ENCODE assay signal across 11 mouse cellular contexts in genomic region chr3:22144255-22144654, GRCm38 (mm10).
DNase-seq lines count a peak whose midpoint lies in the region; ATAC-seq and TF ChIP-seq lines count a peak whose summit lies in the region.
"Had no signal": no experiment of that assay in that cellular context is flagged by ENCODE, and none has a peak within 500 bp of the region (broad histone marks: within the 10 kb centered on the region; RNA-seq: fewer than 3 reads in every experiment).

No protein-coding gene starts in this region.

- H3K9ac ChIP-seq in midbrain, postnatal 0 days (replicated peaks; ENCODE audit: low read length, poor library complexity, severe bottlenecking) = no peak overlapping the region
- H3K9ac ChIP-seq in midbrain, embryonic 13.5 days (replicated peaks) = no peak overlapping the region
- H3K9ac ChIP-seq: embryonic facial prominence, embryonic 12.5 days; hindbrain, embryonic 12.5 days; midbrain, embryonic 12.5 days had no signal

- TF ChIP-seq CTCF in midbrain, postnatal 0 days (IDR thresholded peaks at IDR 0.05) = peak; percentile 59
- TF ChIP-seq CTCF in small intestine, adult 2 months (IDR thresholded peaks at IDR 0.05; ENCODE audit: extremely low read depth, insufficient read length, insufficient replicate concordance, low read depth, low read length) = peak; percentile 28; the same call in 1 of the 2 replicates

- H3K27ac ChIP-seq in midbrain, postnatal 0 days (ENCODE audit: low read depth, low read length) = no peak overlapping the region
- no peak overlapping the region for H3K27ac ChIP-seq in midbrain, embryonic 13.5 days
- no peak overlapping the region for H3K27ac ChIP-seq in small intestine, adult 2 months (ENCODE audit: insufficient read depth, low read depth, low read length)
- H3K27ac ChIP-seq: embryonic facial prominence, embryonic 12.5 days; hindbrain, embryonic 12.5 days; midbrain, embryonic 12.5 days had no signal

- H3K9me3 ChIP-seq in midbrain, postnatal 0 days (ENCODE audit: low read length) = no peaks in the 10 kb centered on the region
- H3K9me3 ChIP-seq in midbrain, embryonic 13.5 days = no peaks in the 10 kb centered on the region
- H3K9me3 ChIP-seq: embryonic facial prominence, embryonic 12.5 days; hindbrain, embryonic 12.5 days; midbrain, embryonic 12.5 days had no signal

- no peak for TF ChIP-seq POLR2A in small intestine, adult 2 months (IDR thresholded peaks at IDR 0.05; ENCODE audit: low read depth, low read length)

- no peaks in the 10 kb centered on the region for H3K36me3 ChIP-seq in midbrain, postnatal 0 days (ENCODE audit: insufficient read depth, low read length)
- H3K36me3 ChIP-seq in midbrain, embryonic 13.5 days = no peaks in the 10 kb centered on the region
- no peaks in the 10 kb centered on the region for H3K36me3 ChIP-seq in small intestine, adult 2 months (ENCODE audit: control insufficient read depth, insufficient read depth, low read length)
- H3K36me3 ChIP-seq: embryonic facial prominence, embryonic 12.5 days; hindbrain, embryonic 12.5 days; midbrain, embryonic 12.5 days had no signal

- H3K4me3 ChIP-seq in midbrain, postnatal 0 days (ENCODE audit: low read depth, low read length) = no peak overlapping the region
- no peak overlapping the region for H3K4me3 ChIP-seq in midbrain, embryonic 13.5 days (replicated peaks)
- H3K4me3 ChIP-seq in small intestine, adult 2 months (ENCODE audit: low read depth, low read length) = no peak overlapping the region
- H3K4me3 ChIP-seq: embryonic facial prominence, embryonic 12.5 days; hindbrain, embryonic 12.5 days; midbrain, embryonic 12.5 days had no signal

- WGBS in midbrain, postnatal 0 days = 96% methylated on average over 2 of the region's 2 CpGs
- 96% methylated on average over 2 of the region's 2 CpGs for WGBS in midbrain, embryonic 13.5 days
- WGBS in small intestine, adult 2 months = 84% methylated on average over 2 of the region's 2 CpGs

- peaks cover 3% of the 10 kb centered on the region for H3K4me1 ChIP-seq in midbrain, postnatal 0 days (ENCODE audit: insufficient read depth, low read length)
- peaks cover 11% of the 10 kb centered on the region for H3K4me1 ChIP-seq in midbrain, embryonic 13.5 days (replicated peaks)
- peaks cover 7% of the 10 kb centered on the region; the same call in 1 of the 2 replicates for H3K4me1 ChIP-seq in small intestine, adult 2 months (ENCODE audit: control insufficient read depth, insufficient read depth, insufficient read length, low read length)
- H3K4me1 ChIP-seq: embryonic facial prominence, embryonic 12.5 days had no signal

- peak; percentile 26 for DNase-seq in heart, postnatal 4 days
- DNase-seq in heart, adult 9 months (ENCODE audit: low spot score in 2 of 2) = no peak
- peak; percentile 39 for DNase-seq in midbrain, postnatal 0 days (ENCODE audit: low spot score)
- peak; percentile 57 for DNase-seq in brain, adult 2 months (ENCODE audit: low read depth, low spot score)
- DNase-seq: thymus, adult 18-20 months had no signal

- no peaks in the 10 kb centered on the region for H3K27me3 ChIP-seq in midbrain, postnatal 0 days (ENCODE audit: insufficient read depth, low read length)
- H3K27me3 ChIP-seq in midbrain, embryonic 13.5 days = no peaks in the 10 kb centered on the region
- no peaks in the 10 kb centered on the region for H3K27me3 ChIP-seq in small intestine, adult 2 months (ENCODE audit: control insufficient read depth, insufficient read depth, low read length)
- H3K27me3 ChIP-seq: embryonic facial prominence, embryonic 12.5 days; hindbrain, embryonic 12.5 days; midbrain, embryonic 12.5 days had no signal

- no peak overlapping the region for H3K4me2 ChIP-seq in midbrain, postnatal 0 days (ENCODE audit: low read depth, low read length, poor library complexity, severe bottlenecking)
- no peak overlapping the region for H3K4me2 ChIP-seq in midbrain, embryonic 13.5 days (replicated peaks)
- H3K4me2 ChIP-seq: embryonic facial prominence, embryonic 12.5 days; hindbrain, embryonic 12.5 days; midbrain, embryonic 12.5 days had no signal

- no peak for ATAC-seq in midbrain, postnatal 0 days (ENCODE audit: low FRiP score)
- no peak for ATAC-seq in midbrain, embryonic 13.5 days
- ATAC-seq in monocyte, adult 5-6 weeks (replicated peaks; ENCODE audit: insufficient number of reproducible peaks, low FRiP score, low TSS enrichment, poor library complexity, severe bottlenecking) = no peak; the same call in 1 of the 2 replicates

Comparison
In these comparisons a context has a peak if more than half of its experiments do, and no peak if none do; other contexts are left out.
1. DNase-seq: peak in heart, postnatal 4 days (single experiment), midbrain, postnatal 0 days (single experiment) and brain, adult 2 months (single experiment); none in heart, adult 9 months (0 of 2).